Mouse (Mus musculus) kidney, embryonic 15.5 days (tissue): ENCODE measurements around the gene Hoxa2. TPM values are rescaled to one million over a fixed set of nuclear protein-coding genes. Genes with fewer than 3 reads are reported as not detected.

ENCODE experiments used
- ATAC-seq: fragments of 200-750 bp; cut with Nextera tagmentation; replicated peaks from 2 replicates; pipeline ENCODE4 v1.8.0; 2017; ENCODE audit warnings: moderate TSS enrichment; ENCODE audit not compliant: low FRiP score
- H3K27ac ChIP-seq: fragments of 300-500 bp; sonication (generic); 2 replicates; pipeline ENCODE4 v1.5.1; 2015; ENCODE audit warnings: mild to moderate bottlenecking, inconsistent platforms
- H3K27me3 ChIP-seq: fragments of 300-500 bp; sonication (generic); 2 replicates; pipeline ENCODE4 v1.6.1; 2015; ENCODE audit warnings: inconsistent platforms
- H3K36me3 ChIP-seq: fragments of 300-500 bp; sonication (generic); 2 replicates; pipeline ENCODE4 v1.6.1; 2015; ENCODE audit warnings: inconsistent platforms
- H3K4me1 ChIP-seq: fragments of 300-500 bp; sonication (generic); 2 replicates; pipeline ENCODE4 v1.6.1; 2015; ENCODE audit warnings: inconsistent platforms
- H3K4me2 ChIP-seq: fragments of 300-500 bp; sonication (generic); 2 replicates; pipeline ENCODE4 v1.6.1; 2015; ENCODE audit warnings: moderate library complexity, mild to moderate bottlenecking, inconsistent platforms
- H3K4me3 ChIP-seq: fragments of 300-500 bp; sonication (generic); replicated peaks from 2 replicates; pipeline ENCODE4 v1.5.1; 2015; ENCODE audit warnings: mild to moderate bottlenecking, inconsistent platforms
- H3K9ac ChIP-seq: fragments of 300-500 bp; sonication (generic); 2 replicates; pipeline ENCODE4 v1.6.1; 2015; ENCODE audit warnings: mild to moderate bottlenecking, inconsistent platforms
- H3K9me3 ChIP-seq: fragments of 300-500 bp; sonication (generic); replicated peaks from 2 replicates; pipeline ENCODE4 v1.6.1; 2016; ENCODE audit warnings: inconsistent platforms
- WGBS: fragments of 180-500 bp; shearing (Covaris S2); methylation state at CpG from one replicate; pipeline ENCODE4 v1.1.7; 2015; ENCODE audit warnings: mixed read lengths; 5-methylcytosine and 5-hydroxymethylcytosine counted together
- polyA plus RNA-seq: library from polyadenylated mRNA; unstranded; fragments of >200 nt; fragmentation: Nextera tagmentation; extraction: Ambion mirVana; gene quantifications from 2 replicates; pipeline ENCODE4 v1.2.1, GENCODE M21; 2015

Hoxa2 gene
- polyA plus RNA-seq, 1 experiment from 2014 or later: 2.2 TPM

- Histone ChIP-seq H3K9me3 (no peaks in the 10 kb centered on the region), H3K4me3 (peak overlapping the region; percentile 9; the same call in 1 of the 2 replicates), H3K36me3 (0 out of 2 replicates have a peak, but pooled peaks cover 10% of the 10 kb centered on the region), H3K4me2 (peak overlapping the region; percentile 45), H3K4me1 (peaks cover 100% of the 10 kb centered on the region), H3K27ac (peak overlapping the region; percentile 98), H3K27me3 (no peaks in the 10 kb centered on the region), H3K9ac (no peak overlapping the region)
- WGBS: 3% methylated on average over 19 of the region's 19 CpGs
- no peak for ATAC-seq
Observed at GRCm38 (mm10) chr6:52185222-52185621, 20.6 kb upstream of the Hoxa2 start.

GRCm38 (mm10) chr6:52184668-52185067, 20.0 kb upstream of the Hoxa2 start:
- Histone ChIP-seq H3K36me3 (0 out of 2 replicates have a peak, but pooled peaks cover 10% of the 10 kb centered on the region), H3K4me1 (peaks cover 100% of the 10 kb centered on the region), H3K27ac (peak overlapping the region; percentile 98), H3K9ac (no peak overlapping the region), H3K4me3 (no peak overlapping the region), H3K4me2 (peak overlapping the region; percentile 45), H3K9me3 (no peaks in the 10 kb centered on the region), H3K27me3 (no peaks in the 10 kb centered on the region)
- WGBS: 19% methylated on average over 6 of the region's 6 CpGs
- no peak for ATAC-seq

- ATAC-seq: peak; percentile 63
- peak overlapping the region; percentile 45 for H3K4me2 ChIP-seq
- H3K9ac ChIP-seq: peak overlapping the region; percentile 19; the same call in 1 of the 2 replicates
- H3K36me3 ChIP-seq: 0 out of 2 replicates have a peak, but pooled peaks cover 10% of the 10 kb centered on the region
- no peaks in the 10 kb centered on the region for H3K27me3 ChIP-seq
- WGBS: 24% methylated on average over 10 of the region's 10 CpGs
- peaks cover 100% of the 10 kb centered on the region for H3K4me1 ChIP-seq
- no peaks in the 10 kb centered on the region for H3K9me3 ChIP-seq
- peak overlapping the region; percentile 98 for H3K27ac ChIP-seq
- H3K4me3 ChIP-seq: 0 out of 2 replicates have a peak overlapping the region, but pooled peaks have one; percentile 5
Observed at GRCm38 (mm10) chr6:52183311-52184080, 18.9 kb upstream of the Hoxa2 start.

- Histone ChIP-seq H3K4me3 (no peak overlapping the region), H3K4me2 (peak overlapping the region; percentile 45), H3K4me1 (peaks cover 99% of the 10 kb centered on the region)
Observed at GRCm38 (mm10) chr6:52182793-52183192, 18.2 kb upstream of the Hoxa2 start.

GRCm38 (mm10) chr6:52182030-52182429, 17.4 kb upstream of the Hoxa2 start:
- Histone ChIP-seq H3K27ac (peak overlapping the region; percentile 98), H3K27me3 (no peaks in the 10 kb centered on the region), H3K36me3 (0 out of 2 replicates have a peak, but pooled peaks cover 10% of the 10 kb centered on the region), H3K4me3 (no peak overlapping the region), H3K9me3 (no peaks in the 10 kb centered on the region), H3K4me1 (peaks cover 99% of the 10 kb centered on the region), H3K4me2 (peak overlapping the region; percentile 7; the same call in 1 of the 2 replicates), H3K9ac (no peak overlapping the region)
- WGBS: 30% methylated on average over 2 of the region's 2 CpGs
- no peak for ATAC-seq

More at GRCm38 (mm10) chr6:52182793-52183192, 18.2 kb upstream of the Hoxa2 start:
- peak overlapping the region; percentile 98 for H3K27ac ChIP-seq
- H3K27me3 ChIP-seq: no peaks in the 10 kb centered on the region
- no peaks in the 10 kb centered on the region for H3K9me3 ChIP-seq
- 0 out of 2 replicates have a peak overlapping the region, but pooled peaks have one; percentile 19 for H3K9ac ChIP-seq
- H3K36me3 ChIP-seq: 0 out of 2 replicates have a peak, but pooled peaks cover 10% of the 10 kb centered on the region
- ATAC-seq: 0 out of 2 replicates have a peak, but pooled peaks have one; percentile 16
- 13% methylated on average over 1 of the region's 1 CpGs for WGBS

GRCm38 (mm10) chr6:52180726-52181125, 16.1 kb upstream of the Hoxa2 start:
- peak overlapping the region; percentile 62 for H3K4me3 ChIP-seq
- no peaks in the 10 kb centered on the region for H3K27me3 ChIP-seq
- WGBS: 44% methylated on average over 3 of the region's 3 CpGs
- peak overlapping the region; percentile 98 for H3K27ac ChIP-seq
- H3K9me3 ChIP-seq: no peaks in the 10 kb centered on the region
- H3K9ac ChIP-seq: peak overlapping the region; percentile 56
- H3K36me3 ChIP-seq: 0 out of 2 replicates have a peak, but pooled peaks cover 7% of the 10 kb centered on the region
- H3K4me2 ChIP-seq: peak overlapping the region; percentile 67
- no peak for ATAC-seq
- H3K4me1 ChIP-seq: peaks cover 96% of the 10 kb centered on the region

- Histone ChIP-seq H3K9ac (peak overlapping the region; percentile 56), H3K27me3 (no peaks in the 10 kb centered on the region), H3K4me2 (peak overlapping the region; percentile 67), H3K4me3 (peak overlapping the region; percentile 62), H3K27ac (peak overlapping the region; percentile 98), H3K36me3 (0 out of 2 replicates have a peak, but pooled peaks cover 7% of the 10 kb centered on the region), H3K4me1 (peaks cover 91% of the 10 kb centered on the region), H3K9me3 (no peaks in the 10 kb centered on the region)
- no peak for ATAC-seq
- WGBS: 20% methylated on average over 11 of the region's 11 CpGs
Observed at GRCm38 (mm10) chr6:52180213-52180710, 15.6 kb upstream of the Hoxa2 start.

- Histone ChIP-seq H3K4me2 (peak overlapping the region; percentile 67), H3K36me3 (0 out of 2 replicates have a peak, but pooled peaks cover 7% of the 10 kb centered on the region), H3K9me3 (no peaks in the 10 kb centered on the region), H3K27ac (peak overlapping the region; percentile 98), H3K9ac (peak overlapping the region; percentile 56), H3K4me1 (peaks cover 91% of the 10 kb centered on the region), H3K27me3 (no peaks in the 10 kb centered on the region), H3K4me3 (peak overlapping the region; percentile 62)
- WGBS: 11% methylated on average over 10 of the region's 10 CpGs
- no peak for ATAC-seq
Observed at GRCm38 (mm10) chr6:52179690-52180089, 15.1 kb upstream of the Hoxa2 start.

- Histone ChIP-seq H3K9me3 (no peaks in the 10 kb centered on the region), H3K4me1 (peaks cover 89% of the 10 kb centered on the region), H3K9ac (peak overlapping the region; percentile 56), H3K4me2 (peak overlapping the region; percentile 67), H3K27me3 (no peaks in the 10 kb centered on the region), H3K27ac (peak overlapping the region; percentile 98), H3K36me3 (0 out of 2 replicates have a peak, but pooled peaks cover 7% of the 10 kb centered on the region), H3K4me3 (peak overlapping the region; percentile 62)
- 13% methylated on average over 4 of the region's 4 CpGs for WGBS
- no peak for ATAC-seq
Observed at GRCm38 (mm10) chr6:52178918-52179665, 14.5 kb upstream of the Hoxa2 start.

- peak overlapping the region; percentile 62 for H3K4me3 ChIP-seq
- H3K27ac ChIP-seq: peak overlapping the region; percentile 98
- H3K9me3 ChIP-seq: no peaks in the 10 kb centered on the region
- H3K27me3 ChIP-seq: no peaks in the 10 kb centered on the region
- 0 out of 2 replicates have a peak, but pooled peaks cover 7% of the 10 kb centered on the region for H3K36me3 ChIP-seq
- peak overlapping the region; percentile 78 for H3K9ac ChIP-seq
- peaks cover 87% of the 10 kb centered on the region for H3K4me1 ChIP-seq
- no peak for ATAC-seq
- WGBS: 9% methylated on average over 9 of the region's 9 CpGs
- H3K4me2 ChIP-seq: peak overlapping the region; percentile 67
Observed at GRCm38 (mm10) chr6:52177806-52178205, 13.2 kb upstream of the Hoxa2 start.

GRCm38 (mm10) chr6:52177061-52177735, 12.6 kb upstream of the Hoxa2 start, which contains the start of gene 5730596B20Rik:
TSS of gene 5730596B20Rik (plus strand) at chr6:52177498.
- WGBS: 1% methylated on average over 36 of the region's 36 CpGs
- Histone ChIP-seq H3K4me1 (peaks cover 87% of the 10 kb centered on the region), H3K9ac (peak within 1 kb of the TSS; percentile 78), H3K4me3 (peak within 1 kb of the TSS; percentile 62), H3K4me2 (peak within 1 kb of the TSS; percentile 67), H3K27me3 (no peaks in the 10 kb centered on the region), H3K9me3 (no peaks in the 10 kb centered on the region), H3K36me3 (0 out of 2 replicates have a peak, but pooled peaks cover 6% of the 10 kb centered on the region), H3K27ac (peak within 1 kb of the TSS; percentile 98)
- ATAC-seq: peak; percentile 27
